Mouse (Mus musculus) hindbrain, postnatal 0 days (tissue): ENCODE measurements around the gene 1700006A11Rik. TPM values are rescaled to one million over a fixed set of nuclear protein-coding genes. Genes with fewer than 3 reads are reported as not detected.

Source experiments
- ATAC-seq: fragments of 200-750 bp; cut with Nextera tagmentation; 2 replicates; pipeline ENCODE4 v1.8.0; 2017; ENCODE audit warnings: mild to moderate bottlenecking, moderate TSS enrichment, moderate library complexity
- DNase-seq: peaks from one replicate; pipeline ENCODE4 v3.0.0-alpha.2; 2015; ENCODE audit warnings: low spot score
- H3K27ac ChIP-seq: fragments of 300-500 bp; sonication (generic); 2 replicates; pipeline ENCODE4 v1.5.1; 2014; ENCODE audit warnings: mild to moderate bottlenecking
- H3K27me3 ChIP-seq: fragments of 300-500 bp; sonication (generic); 2 replicates; pipeline ENCODE4 v1.6.1; 2014; ENCODE audit warnings: low read length, mixed read lengths; ENCODE audit not compliant: insufficient read depth
- H3K36me3 ChIP-seq: fragments of 300-500 bp; sonication (generic); 2 replicates; pipeline ENCODE4 v1.6.1; 2014; ENCODE audit warnings: low read length, mixed read lengths; ENCODE audit not compliant: insufficient read depth
- H3K4me1 ChIP-seq: fragments of 300-500 bp; sonication (generic); 2 replicates; pipeline ENCODE4 v1.6.1; 2014; ENCODE audit warnings: antibody characterized with exemption, low read length, mixed read lengths; ENCODE audit not compliant: insufficient read depth
- H3K4me2 ChIP-seq: fragments of 300-500 bp; sonication (generic); 2 replicates; pipeline ENCODE4 v1.6.1; 2014; ENCODE audit warnings: low read depth, mild to moderate bottlenecking, low read length, moderate library complexity, mixed read lengths
- H3K4me3 ChIP-seq: fragments of 300-500 bp; sonication (generic); 2 replicates; pipeline ENCODE4 v1.5.1; 2014; ENCODE audit warnings: low read length
- H3K9ac ChIP-seq: fragments of 300-500 bp; sonication (generic); replicated peaks from 2 replicates; pipeline ENCODE4 v1.6.1; 2014; ENCODE audit warnings: mild to moderate bottlenecking, low read length, moderate library complexity, mixed read lengths
- H3K9me3 ChIP-seq: fragments of 300-500 bp; sonication (generic); 2 replicates; pipeline ENCODE4 v1.6.1; 2016; ENCODE audit warnings: low read length, mixed read lengths
- CTCF ChIP-seq: IDR thresholded peaks from 2 replicates; pipeline ENCODE4 v1.5.1; 2016; ENCODE audit warnings: antibody characterized with exemption, control low read depth, low read depth
- WGBS: fragments of 180-500 bp; shearing (Covaris S2); extraction: QIAGEN DNeasy Blood & Tissue Kit; methylation state at CpG from one replicate; pipeline ENCODE4 v1.1.7; 2014; 5-methylcytosine and 5-hydroxymethylcytosine counted together
- polyA plus RNA-seq: library from polyadenylated mRNA; unstranded; fragments of >200 nt; fragmentation: Nextera tagmentation; extraction: Ambion mirVana; gene quantifications from 2 replicates; pipeline ENCODE4 v1.2.1, GENCODE M21; 2015
- total RNA-seq: library from RNA; depleted of rRNA; stranded (reverse); fragments of >200 nt; gene quantifications from 2 replicates; pipeline ENCODE4 v1.2.3, GENCODE M21; 2014; rRNA removed

1700006A11Rik gene
- total and polyA plus RNA-seq, 2 experiments from 2014 or later = not detected

GRCm38 (mm10) chr3:124372031-124372430, 53.8 kb downstream of the 1700006A11Rik start:
- TF ChIP-seq CTCF = no peak
- H3K4me1 ChIP-seq = no peaks in the 10 kb centered on the region
- no peak for ATAC-seq
- H3K4me2 ChIP-seq = no peak overlapping the region
- H3K27ac ChIP-seq = no peak overlapping the region
- H3K4me3 ChIP-seq = no peak overlapping the region
- 86% methylated on average over 2 of the region's 2 CpGs for WGBS
- H3K36me3 ChIP-seq = no peaks in the 10 kb centered on the region
- no peaks in the 10 kb centered on the region for H3K27me3 ChIP-seq
- H3K9ac ChIP-seq = no peak overlapping the region
- no peaks in the 10 kb centered on the region for H3K9me3 ChIP-seq
- no peak for DNase-seq

GRCm38 (mm10) chr3:124357533-124357932, 68.3 kb downstream of the 1700006A11Rik start:
- ATAC-seq = no peak
- Histone ChIP-seq H3K9me3 (no peaks in the 10 kb centered on the region), H3K36me3 (no peaks in the 10 kb centered on the region), H3K27ac (no peak overlapping the region), H3K4me3 (no peak overlapping the region), H3K27me3 (no peaks in the 10 kb centered on the region), H3K4me2 (no peak overlapping the region), H3K9ac (no peak overlapping the region), H3K4me1 (no peaks in the 10 kb centered on the region)
- DNase-seq = no peak
- no peak for TF ChIP-seq CTCF
- 84% methylated on average over 3 of the region's 3 CpGs for WGBS

Other genes starting within 250 kb of the 1700006A11Rik start
- 21.4 and 23.3 TPM in 2 replicates for gene Tram1l1, start 105.2 kb downstream of the 1700006A11Rik start, total RNA-seq
- gene Tram1l1, start 105.2 kb downstream of the 1700006A11Rik start, polyA plus RNA-seq = 39.8 and 41.9 TPM in 2 replicates
- not detected in 2 replicates for gene 1700003H04Rik, start 155.1 kb upstream of the 1700006A11Rik start, total RNA-seq
- gene 1700003H04Rik, start 155.1 kb upstream of the 1700006A11Rik start, polyA plus RNA-seq = not detected in 2 replicates